Mouse (Mus musculus) stomach, embryonic 16.5 days (tissue): ENCODE measurements around the gene Ints7. TPM values are rescaled to one million over a fixed set of nuclear protein-coding genes. Genes with fewer than 3 reads are reported as not detected.
A peak's percentile ranks its signal among the peaks of the same experiment; 100 is the strongest.

Experiments
- ATAC-seq: fragments of 200-750 bp; cut with Nextera tagmentation; 2 replicates; pipeline ENCODE4 v1.8.0; 2017; ENCODE audit warnings: moderate number of reproducible peaks, moderate TSS enrichment; ENCODE audit not compliant: insufficient read depth, low FRiP score
- H3K27ac ChIP-seq: fragments of 300-500 bp; sonication (generic); 2 replicates; pipeline ENCODE4 v1.5.1; 2014; ENCODE audit warnings: low read length
- H3K27me3 ChIP-seq: fragments of 300-500 bp; sonication (generic); 2 replicates; pipeline ENCODE4 v1.6.1; 2014; ENCODE audit warnings: low read length, control low read depth, mixed read lengths; ENCODE audit not compliant: control insufficient read depth, insufficient read depth
- H3K36me3 ChIP-seq: fragments of 300-500 bp; sonication (generic); 2 replicates; pipeline ENCODE4 v1.6.1; 2014; ENCODE audit warnings: low read length; ENCODE audit not compliant: control insufficient read depth, insufficient read depth
- H3K4me1 ChIP-seq: fragments of 300-500 bp; sonication (generic); 2 replicates; pipeline ENCODE4 v1.6.1; 2014; ENCODE audit warnings: low read length, control low read depth, mixed read lengths; ENCODE audit not compliant: control insufficient read depth, insufficient read depth
- H3K4me2 ChIP-seq: fragments of 300-500 bp; sonication (generic); 2 replicates; pipeline ENCODE4 v1.6.1; 2014; ENCODE audit warnings: low read depth, low read length, mixed read lengths
- H3K4me3 ChIP-seq: fragments of 300-500 bp; sonication (generic); replicated peaks from 2 replicates; pipeline ENCODE4 v1.5.1; 2014; ENCODE audit warnings: mild to moderate bottlenecking, low read length
- H3K9ac ChIP-seq: fragments of 300-500 bp; sonication (generic); 2 replicates; pipeline ENCODE4 v1.6.1; 2014; ENCODE audit warnings: low read length
- H3K9me3 ChIP-seq: fragments of 300-500 bp; sonication (generic); replicated peaks from 2 replicates; pipeline ENCODE4 v1.6.1; 2016; ENCODE audit warnings: low read length, control low read depth; ENCODE audit not compliant: control insufficient read depth
- WGBS: fragments of 180-500 bp; shearing (Covaris S2); extraction: QIAGEN DNeasy Blood & Tissue Kit; methylation state at CpG from one replicate; pipeline ENCODE4 v1.1.7; 2014; 5-methylcytosine and 5-hydroxymethylcytosine counted together
- polyA plus RNA-seq: library from polyadenylated mRNA; unstranded; fragments of >200 nt; fragmentation: Nextera tagmentation; extraction: Ambion mirVana; gene quantifications from 2 replicates; pipeline ENCODE4 v1.2.1, GENCODE M21; 2015

Gene Ints7
- polyA plus RNA-seq, 1 experiment from 2014 or later = 46.1 TPM

DNA sequence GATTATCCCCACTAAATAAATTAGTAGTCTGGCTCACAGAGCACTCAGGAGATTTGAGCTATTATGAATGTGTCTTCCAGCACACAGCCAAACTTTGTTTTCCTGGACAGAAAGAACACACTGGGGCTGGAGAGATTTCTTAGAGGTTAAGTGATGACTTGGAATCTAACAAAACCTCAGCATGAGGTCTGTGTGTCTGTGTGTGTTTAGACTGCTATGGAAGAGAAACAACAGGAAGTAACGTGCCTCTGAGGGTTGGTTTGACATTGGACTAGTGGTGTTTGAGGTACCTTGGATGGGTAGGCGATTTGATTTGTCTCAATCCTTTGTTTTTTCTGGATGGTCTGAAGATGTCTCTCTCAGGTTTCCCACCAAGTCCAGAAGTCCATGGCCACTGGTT, 58.7 kb downstream of the Ints7 start:
- 0 out of 2 replicates have a peak overlapping the region, but pooled peaks have one; percentile 78 for H3K27ac ChIP-seq
- no peak for ATAC-seq
- no peaks in the 10 kb centered on the region for H3K9me3 ChIP-seq
- no peak overlapping the region for H3K9ac ChIP-seq
- no peaks in the 10 kb centered on the region for H3K36me3 ChIP-seq
- H3K4me3 ChIP-seq = no peak overlapping the region
- 87% methylated on average over 2 of the region's 2 CpGs for WGBS
- no peaks in the 10 kb centered on the region for H3K27me3 ChIP-seq
- H3K4me2 ChIP-seq = no peak overlapping the region
- H3K4me1 ChIP-seq = peaks cover 4% of the 10 kb centered on the region; the same call in 1 of the 2 replicates

- Histone ChIP-seq H3K27me3 (no peaks in the 10 kb centered on the region), H3K4me1 (no peaks in the 10 kb centered on the region), H3K36me3 (no peaks in the 10 kb centered on the region), H3K4me2 (no peak overlapping the region), H3K27ac (no peak overlapping the region), H3K9me3 (no peaks in the 10 kb centered on the region), H3K4me3 (no peak overlapping the region), H3K9ac (no peak overlapping the region)
- ATAC-seq = no peak
- 72% methylated on average over 2 of the region's 2 CpGs for WGBS
These were observed 63.0 kb downstream of the Ints7 start for GRCm38 (mm10) chr1:191638404-191638803.

DNA sequence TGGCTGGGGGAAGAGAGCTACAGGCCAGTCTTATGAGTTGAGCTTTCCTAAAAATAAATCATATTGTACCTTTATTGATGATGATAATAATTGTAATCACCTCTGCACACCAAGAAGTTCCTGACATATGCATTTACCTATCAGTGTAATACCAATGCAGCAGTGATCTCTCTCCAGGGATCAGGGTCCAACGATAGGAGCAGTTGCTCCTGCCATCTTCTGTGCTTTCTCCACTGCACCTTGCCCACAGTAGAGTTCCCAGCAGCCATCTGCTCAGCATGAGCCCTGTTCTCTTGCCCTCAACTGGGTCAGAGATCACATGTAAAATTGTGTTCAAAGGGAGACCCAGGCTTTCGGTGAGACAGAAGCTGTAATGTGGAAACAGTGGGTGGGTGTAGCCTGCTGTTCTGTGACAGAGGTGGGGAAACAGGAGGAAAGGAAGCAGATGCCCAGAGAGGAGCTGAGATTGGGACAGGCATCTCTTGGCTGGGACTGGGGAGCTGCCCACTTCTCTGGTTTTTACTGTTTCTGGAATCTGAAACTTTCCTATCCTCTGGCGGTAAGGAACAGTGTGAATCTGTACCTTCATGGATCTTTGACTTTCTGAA, 63.9 kb downstream of the Ints7 start:
- Histone ChIP-seq H3K27me3 (no peaks in the 10 kb centered on the region), H3K36me3 (no peaks in the 10 kb centered on the region), H3K9ac (no peak overlapping the region), H3K9me3 (no peaks in the 10 kb centered on the region), H3K4me1 (no peaks in the 10 kb centered on the region), H3K27ac (no peak overlapping the region), H3K4me2 (no peak overlapping the region), H3K4me3 (no peak overlapping the region)
- ATAC-seq = no peak
- WGBS = 75% methylated on average over 3 of the region's 3 CpGs

DNA sequence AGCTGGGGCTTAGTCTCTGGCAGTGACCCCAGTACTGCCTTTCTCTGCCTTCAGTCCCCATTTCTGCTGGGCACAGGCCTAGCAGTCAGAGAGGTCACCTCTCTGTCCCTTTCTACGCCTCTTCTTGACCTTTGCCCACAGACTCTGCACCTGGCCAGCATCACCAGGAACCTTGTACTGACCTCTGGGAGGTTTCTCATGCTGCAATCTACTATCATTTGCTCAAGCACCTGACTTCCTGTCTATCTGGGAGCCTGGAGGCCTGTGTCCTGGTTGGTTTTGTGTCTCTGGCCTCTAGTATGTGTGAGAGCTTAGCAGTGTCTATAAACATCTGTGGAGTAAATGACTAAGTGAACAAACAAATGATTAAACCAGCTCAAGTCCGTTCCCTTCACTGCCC, 64.7 kb downstream of the Ints7 start:
- no peaks in the 10 kb centered on the region for H3K36me3 ChIP-seq
- H3K4me3 ChIP-seq = no peak overlapping the region
- ATAC-seq = no peak
- H3K9ac ChIP-seq = no peak overlapping the region
- no peaks in the 10 kb centered on the region for H3K4me1 ChIP-seq
- 51% methylated on average over 2 of the region's 2 CpGs for WGBS
- H3K27me3 ChIP-seq = no peaks in the 10 kb centered on the region
- no peaks in the 10 kb centered on the region for H3K9me3 ChIP-seq
- no peak overlapping the region for H3K4me2 ChIP-seq
- H3K27ac ChIP-seq = no peak overlapping the region

DNA sequence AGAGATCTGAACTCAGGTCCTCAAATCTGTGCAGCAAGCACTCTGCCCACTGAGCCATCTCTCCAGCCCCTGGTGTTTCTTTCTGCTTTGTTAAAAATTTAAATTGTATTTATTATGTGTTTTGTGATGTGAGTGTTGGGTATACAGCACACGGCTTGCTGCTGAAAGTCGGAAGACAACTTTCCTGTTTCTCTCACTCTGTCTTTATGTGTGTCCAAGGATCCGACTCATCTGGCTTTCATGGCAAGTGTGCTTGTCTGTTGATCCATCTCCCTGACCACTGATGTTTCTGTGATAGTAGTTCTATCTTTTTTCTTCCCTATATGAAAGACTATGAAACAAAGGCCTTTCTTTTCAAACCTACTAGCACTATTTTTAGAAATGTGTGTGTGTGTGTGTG, 65.4 kb downstream of the Ints7 start:
- no peaks in the 10 kb centered on the region for H3K9me3 ChIP-seq
- H3K4me3 ChIP-seq = no peak overlapping the region
- 77% methylated on average over 3 of the region's 3 CpGs for WGBS
- ATAC-seq = no peak
- no peak overlapping the region for H3K9ac ChIP-seq
- no peak overlapping the region for H3K4me2 ChIP-seq
- H3K36me3 ChIP-seq = no peaks in the 10 kb centered on the region
- no peaks in the 10 kb centered on the region for H3K27me3 ChIP-seq
- H3K27ac ChIP-seq = no peak overlapping the region
- H3K4me1 ChIP-seq = no peaks in the 10 kb centered on the region

DNA sequence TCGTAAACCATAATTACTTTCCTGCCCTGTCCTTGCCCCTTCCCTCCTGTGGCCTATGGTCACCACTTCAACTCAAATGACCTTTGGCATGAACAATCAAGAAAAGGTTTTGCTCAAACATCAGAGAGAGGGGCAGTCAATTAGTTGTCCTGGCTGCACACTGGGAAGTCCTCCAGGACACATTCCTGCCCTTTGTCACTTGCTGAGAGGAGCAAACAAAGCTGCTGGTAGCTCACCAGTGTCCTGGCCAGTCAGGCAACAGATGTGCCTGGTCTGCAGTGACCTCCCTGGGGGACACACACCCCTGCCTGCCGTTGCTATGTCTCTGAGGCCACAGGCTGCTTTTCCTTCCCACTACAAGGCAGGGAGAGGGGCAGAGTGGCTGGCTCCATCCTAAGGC, 66.0 kb downstream of the Ints7 start:
- Histone ChIP-seq H3K27me3 (no peaks in the 10 kb centered on the region), H3K9me3 (no peaks in the 10 kb centered on the region), H3K4me1 (no peaks in the 10 kb centered on the region), H3K9ac (no peak overlapping the region), H3K4me3 (no peak overlapping the region), H3K27ac (no peak overlapping the region), H3K36me3 (no peaks in the 10 kb centered on the region), H3K4me2 (no peak overlapping the region)
- no peak for ATAC-seq
- 31% methylated on average over 2 of the region's 2 CpGs for WGBS

DNA sequence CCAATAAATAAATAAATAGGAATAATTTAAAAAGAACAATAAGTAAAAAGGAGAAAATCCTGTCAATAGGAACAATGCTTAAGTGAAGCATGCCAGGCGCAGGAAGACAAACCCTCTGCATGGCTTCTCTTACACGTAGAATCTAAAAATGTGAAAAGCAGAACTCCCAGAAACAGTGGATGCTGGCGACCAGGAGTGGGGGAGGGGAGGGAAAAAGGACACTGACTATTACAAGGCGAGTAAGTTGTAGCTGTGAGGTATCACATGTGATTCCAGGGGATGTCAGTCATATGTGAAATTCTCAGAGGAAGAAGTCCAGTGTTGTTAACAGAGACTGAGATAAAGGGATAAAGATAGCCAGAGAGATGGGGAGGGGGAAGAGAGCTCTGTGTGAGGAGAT, 67.5 kb downstream of the Ints7 start:
- Histone ChIP-seq H3K9ac (no peak overlapping the region), H3K27me3 (no peaks in the 10 kb centered on the region), H3K4me2 (no peak overlapping the region), H3K36me3 (no peaks in the 10 kb centered on the region), H3K4me1 (no peaks in the 10 kb centered on the region), H3K4me3 (no peak overlapping the region), H3K9me3 (no peaks in the 10 kb centered on the region), H3K27ac (no peak overlapping the region)
- 54% methylated on average over 4 of the region's 4 CpGs for WGBS
- ATAC-seq = no peak

DNA sequence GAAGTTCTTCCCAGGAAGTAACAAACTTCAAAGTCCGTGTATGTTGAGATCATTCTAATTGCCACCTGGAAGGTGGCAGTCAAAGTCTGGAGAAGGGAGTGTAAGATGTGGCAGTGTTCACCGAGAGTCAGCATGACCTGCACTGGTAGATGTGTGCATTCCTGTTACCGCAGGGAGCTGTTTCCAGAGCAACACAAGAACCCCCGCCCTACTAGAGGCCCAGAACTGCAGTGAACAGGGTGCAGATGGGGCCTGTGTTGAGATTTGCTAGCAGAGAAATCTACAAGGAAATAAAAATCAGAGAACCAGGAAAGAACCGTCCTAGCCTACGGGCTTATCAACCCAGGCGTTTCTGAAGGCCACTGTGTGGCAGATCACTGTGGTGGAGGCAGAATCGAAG, 70.5 kb downstream of the Ints7 start:
- no peaks in the 10 kb centered on the region for H3K27me3 ChIP-seq
- H3K36me3 ChIP-seq = no peaks in the 10 kb centered on the region
- no peaks in the 10 kb centered on the region for H3K4me1 ChIP-seq
- no peak overlapping the region for H3K9ac ChIP-seq
- peak overlapping the region; percentile 51; the same call in 1 of the 2 replicates for H3K27ac ChIP-seq
- H3K9me3 ChIP-seq = no peaks in the 10 kb centered on the region
- no peak overlapping the region for H3K4me2 ChIP-seq
- peak; percentile 82; the same call in 1 of the 2 replicates for ATAC-seq
- 47% methylated on average over 8 of the region's 8 CpGs for WGBS
- H3K4me3 ChIP-seq = no peak overlapping the region

DNA sequence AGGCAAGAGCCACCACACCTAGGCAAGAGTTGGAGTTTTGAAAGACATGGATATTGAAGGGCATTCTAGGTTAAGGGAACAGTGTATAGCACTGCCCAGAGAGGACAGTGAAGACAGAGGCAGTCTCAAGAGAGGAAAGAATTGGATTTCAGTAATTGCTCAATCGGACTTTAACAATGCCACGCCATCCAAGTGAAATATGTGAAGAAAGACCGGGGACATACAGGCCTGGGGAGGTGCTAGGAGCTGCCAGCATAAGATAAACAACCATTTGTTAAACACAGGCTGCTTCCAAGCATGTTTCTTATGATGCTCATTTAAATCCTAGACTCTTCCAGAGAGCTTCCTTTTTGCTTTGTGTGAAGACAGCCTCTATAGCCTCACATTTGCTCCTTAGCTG, 72.2 kb downstream of the Ints7 start:
- H3K9ac ChIP-seq = no peak overlapping the region
- 46% methylated on average over 3 of the region's 3 CpGs for WGBS

More for the DNA sequence above, 72.2 kb downstream of the Ints7 start:
- no peaks in the 10 kb centered on the region for H3K27me3 ChIP-seq
- H3K4me3 ChIP-seq = no peak overlapping the region
- H3K4me2 ChIP-seq = no peak overlapping the region
- H3K9me3 ChIP-seq = no peaks in the 10 kb centered on the region
- H3K36me3 ChIP-seq = no peaks in the 10 kb centered on the region
- no peaks in the 10 kb centered on the region for H3K4me1 ChIP-seq
- no peak for ATAC-seq
- no peak overlapping the region for H3K27ac ChIP-seq
